Mouse (Mus musculus) kidney, postnatal 14 days (tissue): Measurements from ENCODE around the gene Zfp568.
"Not testable (repeated sequence)": the region's sequence is repeated elsewhere in the genome, so short reads cannot be mapped to it uniquely, and the experiment has no call there.

Experiments
- DNase-seq: peaks from one replicate; pipeline ENCODE4 v3.0.0; 2022; ENCODE audit warnings: mixed read lengths

The Zfp568 gene

DNA sequence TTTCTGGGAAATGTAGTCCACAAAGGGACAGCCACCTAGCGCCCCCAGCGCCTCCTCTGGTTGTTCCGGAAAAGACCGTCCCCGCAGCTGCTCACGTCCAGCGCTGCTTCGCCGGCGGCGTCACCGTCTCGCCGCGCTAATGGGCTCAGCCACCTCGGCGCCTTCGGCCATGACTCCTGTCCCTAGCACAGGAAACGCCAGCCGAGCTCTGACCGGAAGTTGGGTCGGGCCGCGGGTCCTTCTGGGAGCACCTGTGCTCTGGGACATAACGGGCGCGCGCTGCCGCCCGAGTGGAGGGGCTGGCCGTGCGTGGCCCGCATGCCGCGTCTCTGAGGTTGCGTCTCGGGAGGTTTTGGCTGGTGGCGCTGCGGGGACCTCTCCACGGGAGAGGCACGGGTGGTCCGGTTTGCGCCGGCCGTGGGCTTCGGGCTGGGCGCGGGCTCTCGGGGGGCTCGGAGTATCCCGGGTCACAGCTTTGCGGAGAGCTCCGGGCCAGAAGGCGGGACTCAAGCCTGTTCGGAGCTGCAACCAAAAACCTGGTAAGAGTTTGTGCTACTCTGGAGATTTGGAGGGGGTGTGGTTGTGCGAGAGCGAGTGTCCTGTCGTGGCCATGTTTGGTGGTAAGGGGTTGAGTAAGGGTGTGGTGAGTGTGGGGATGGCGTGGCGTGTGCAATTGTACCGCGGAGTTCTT lies at the start of gene Zfp568:
Zfp568 (plus strand) TSS at position 266 of the 691 bp plus-strand sequence.
- peak; percentile 96 for DNase-seq

DNA sequence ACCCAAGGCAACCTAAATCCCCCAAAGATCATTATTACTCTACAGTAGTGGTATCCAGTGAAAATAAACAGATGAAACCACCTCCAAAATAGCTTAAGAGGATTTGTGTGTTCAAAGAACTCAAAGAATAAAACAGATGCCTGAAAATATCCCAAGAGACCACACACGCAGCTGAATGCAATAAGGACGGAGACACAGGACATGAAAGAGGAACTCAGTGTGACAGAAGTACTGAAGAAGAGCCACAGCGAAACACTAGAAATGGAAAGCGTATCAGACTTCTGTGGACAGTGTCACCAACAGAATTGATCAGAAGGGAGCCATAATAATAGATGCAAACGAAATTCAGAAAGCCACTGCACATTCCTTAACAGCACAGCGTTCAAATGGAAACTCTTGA lies 44.9 kb upstream of the Zfp568 start:
- no peak for DNase-seq

DNA sequence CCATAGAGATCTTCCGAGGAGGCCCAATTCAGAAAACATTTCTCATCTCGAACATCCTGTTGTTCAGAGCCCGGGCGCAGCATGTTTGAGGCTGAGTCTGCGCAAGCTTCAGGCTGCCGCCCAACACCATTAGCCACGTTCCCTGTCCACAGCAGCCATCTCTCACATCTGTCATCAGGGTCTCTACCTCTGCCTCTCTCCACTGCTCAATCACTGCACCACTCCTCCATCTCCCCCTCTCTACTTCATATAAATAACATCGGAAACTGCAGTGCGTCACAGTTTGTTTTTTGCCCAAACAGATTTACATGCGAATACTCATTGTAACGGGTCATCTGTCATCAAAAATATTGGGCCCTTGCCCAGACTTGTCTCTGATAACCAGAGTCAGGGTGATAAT lies 42.7 kb upstream of the Zfp568 start:
- no peak for DNase-seq

DNA sequence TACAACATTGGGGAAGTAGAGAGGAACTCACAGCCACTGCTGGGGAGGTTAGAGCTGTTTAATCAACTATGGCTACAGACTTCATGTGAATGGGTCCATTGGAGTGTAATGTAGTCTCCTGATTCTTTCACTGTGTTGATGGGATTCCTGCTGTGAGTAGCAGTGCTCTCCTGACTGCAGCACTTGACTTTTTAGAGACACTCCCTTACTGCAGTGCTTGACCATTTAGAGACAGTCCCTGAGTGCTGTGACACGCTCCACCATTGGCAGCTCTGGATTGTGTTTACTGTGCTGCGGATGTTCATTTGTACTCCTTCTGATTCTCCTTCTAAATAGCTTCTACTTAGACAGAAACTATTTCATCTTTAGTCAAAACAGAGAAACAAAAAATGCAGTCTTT lies 41.0 kb upstream of the Zfp568 start:
- no peak for DNase-seq

DNA sequence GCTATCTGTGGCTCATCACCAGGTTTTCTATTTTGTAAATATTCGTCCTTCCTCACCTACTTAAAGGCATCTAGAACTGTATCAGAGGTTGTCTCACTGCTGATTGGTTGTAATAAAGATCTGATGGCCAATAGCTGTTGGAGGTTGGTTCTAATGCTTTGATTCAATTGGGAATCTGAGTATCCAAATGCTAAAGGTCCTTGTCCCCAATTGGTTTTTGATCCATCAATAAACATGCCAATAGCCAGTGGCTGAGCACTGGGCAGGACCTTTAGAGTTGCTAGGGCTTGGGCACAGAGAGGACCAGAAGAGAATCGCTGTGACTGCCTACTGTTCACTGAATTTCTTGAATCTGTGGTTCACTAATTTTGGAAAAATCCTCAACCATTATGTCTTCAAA lies 40.0 kb upstream of the Zfp568 start:
- DNase-seq, result no peak

DNA sequence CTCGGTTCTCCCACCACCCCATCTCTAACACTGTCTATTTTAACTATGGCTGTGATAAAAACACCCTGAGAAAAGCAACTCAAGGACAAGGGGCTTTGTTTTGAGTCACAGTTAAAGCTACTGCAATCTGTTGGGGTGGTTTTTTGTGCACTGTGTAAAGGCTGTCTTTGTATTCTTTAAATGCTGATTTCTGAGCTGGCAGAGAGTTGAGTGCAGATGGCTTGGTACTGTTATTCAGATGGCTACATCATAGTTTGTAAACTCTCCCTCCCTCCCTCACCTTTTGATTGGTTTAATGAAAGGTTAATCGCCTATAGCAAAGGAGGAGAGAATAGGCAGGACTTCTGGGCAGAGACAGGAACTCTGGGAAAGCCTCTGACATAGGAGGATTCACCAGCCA lies 39.6 kb upstream of the Zfp568 start:
- no peak for DNase-seq

DNA sequence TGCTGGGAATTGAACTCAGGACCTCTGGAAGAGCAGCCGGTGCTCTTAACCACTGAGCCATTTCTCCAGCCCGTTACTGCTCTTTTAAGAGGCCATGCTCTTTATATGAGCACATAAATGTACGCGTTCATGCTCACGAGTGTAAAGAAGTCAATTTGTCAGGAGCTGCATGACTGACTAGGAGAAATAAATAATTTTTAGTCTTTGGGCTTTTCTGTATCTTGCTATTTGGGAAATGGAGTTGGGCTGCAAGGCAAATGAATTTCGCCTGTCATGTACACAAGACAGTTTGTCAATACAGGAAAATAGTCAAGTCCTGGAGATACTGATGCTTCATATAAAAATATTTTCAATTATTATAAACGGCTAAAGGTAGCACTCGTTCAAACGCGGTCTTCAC lies 30.7 kb upstream of the Zfp568 start:
- no peak for DNase-seq

DNA sequence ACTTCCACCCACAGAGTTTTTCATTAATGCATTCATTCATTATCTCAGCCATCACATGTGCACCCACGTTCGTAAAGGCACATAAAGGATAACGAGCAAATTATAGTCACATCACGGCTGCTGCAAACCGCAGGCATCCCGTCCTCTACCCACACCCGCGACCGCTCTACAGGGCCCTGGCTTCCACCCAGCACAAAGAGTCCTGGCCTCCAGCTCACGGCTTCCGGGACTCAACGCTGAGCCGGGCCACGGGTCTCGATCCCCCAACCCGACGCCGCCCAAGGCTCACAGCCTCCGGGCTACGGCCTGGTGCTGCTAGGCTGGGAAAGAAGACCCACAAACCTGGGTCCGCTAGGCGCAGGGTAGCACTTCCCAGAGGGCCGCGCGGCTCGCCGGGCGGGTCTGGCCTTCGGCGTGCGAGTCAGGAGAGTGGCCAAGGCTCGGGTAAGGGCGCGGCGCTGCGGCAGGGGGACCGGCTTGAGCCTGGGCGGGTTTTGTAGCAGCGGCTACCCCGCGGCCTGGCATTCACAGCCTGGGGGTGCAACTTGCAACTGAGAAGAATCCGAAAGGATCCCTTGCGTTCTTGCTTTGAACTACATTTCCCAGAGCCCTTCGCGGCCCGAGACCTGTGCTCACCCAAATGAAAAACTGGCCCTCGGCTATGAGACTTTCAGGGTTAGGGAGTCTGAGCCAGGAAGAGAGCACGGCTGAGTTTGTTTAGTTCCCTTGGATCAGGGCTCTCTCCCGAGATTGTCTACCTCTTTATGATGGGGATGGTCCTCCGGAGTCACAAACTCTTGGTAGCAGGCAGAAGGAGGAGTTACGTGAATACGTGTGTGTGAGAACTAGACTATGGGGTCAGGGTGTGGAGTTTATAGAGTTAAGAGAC lies 30.0 kb upstream of the Zfp568 start, which contains the start of gene Zfp74:
Zfp74 (minus strand) TSS at position 577 of the 889 bp plus-strand sequence.
- peak; percentile 88 for DNase-seq

DNA sequence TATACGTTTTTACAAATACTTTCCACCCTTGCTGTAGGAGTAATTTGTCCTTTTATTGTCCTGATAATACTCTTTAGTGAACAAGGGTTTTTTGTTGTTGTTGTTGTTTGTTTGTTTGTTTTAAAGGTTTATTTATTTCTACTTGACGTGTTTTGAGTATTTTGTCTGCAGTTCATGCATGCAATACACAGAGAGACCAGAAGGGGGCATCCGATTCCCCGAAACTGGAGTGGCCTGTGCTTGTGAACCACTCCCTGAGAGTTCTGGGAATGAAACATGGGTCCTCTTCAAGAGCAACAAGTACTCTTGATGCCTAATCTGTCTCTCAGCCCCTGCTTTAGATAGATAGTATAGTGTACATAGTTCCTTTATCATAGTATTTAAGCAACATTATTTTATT lies 29.0 kb upstream of the Zfp568 start:
- peak; percentile 58 for DNase-seq

DNA sequence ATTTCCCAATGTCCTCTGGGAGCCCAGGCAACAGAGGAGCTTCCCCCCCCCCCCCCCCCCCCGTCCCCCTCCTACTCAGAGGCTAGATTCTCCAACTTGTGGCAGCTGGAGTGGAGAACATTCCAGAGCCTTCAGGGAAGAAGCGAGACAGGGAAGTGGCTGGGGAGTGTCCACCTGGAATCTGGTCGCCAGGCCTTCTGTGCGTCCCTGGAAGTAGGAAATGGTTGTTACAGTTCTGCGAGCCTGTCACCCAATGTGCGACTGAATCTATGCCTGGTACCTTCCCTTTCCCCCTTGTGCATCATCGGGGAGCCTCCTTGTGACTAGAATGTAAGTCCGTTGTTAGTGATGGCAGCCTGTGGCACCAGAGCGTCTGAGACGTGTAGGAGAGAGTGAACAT lies 27.5 kb upstream of the Zfp568 start:
- peak; percentile 13 for DNase-seq

DNA sequence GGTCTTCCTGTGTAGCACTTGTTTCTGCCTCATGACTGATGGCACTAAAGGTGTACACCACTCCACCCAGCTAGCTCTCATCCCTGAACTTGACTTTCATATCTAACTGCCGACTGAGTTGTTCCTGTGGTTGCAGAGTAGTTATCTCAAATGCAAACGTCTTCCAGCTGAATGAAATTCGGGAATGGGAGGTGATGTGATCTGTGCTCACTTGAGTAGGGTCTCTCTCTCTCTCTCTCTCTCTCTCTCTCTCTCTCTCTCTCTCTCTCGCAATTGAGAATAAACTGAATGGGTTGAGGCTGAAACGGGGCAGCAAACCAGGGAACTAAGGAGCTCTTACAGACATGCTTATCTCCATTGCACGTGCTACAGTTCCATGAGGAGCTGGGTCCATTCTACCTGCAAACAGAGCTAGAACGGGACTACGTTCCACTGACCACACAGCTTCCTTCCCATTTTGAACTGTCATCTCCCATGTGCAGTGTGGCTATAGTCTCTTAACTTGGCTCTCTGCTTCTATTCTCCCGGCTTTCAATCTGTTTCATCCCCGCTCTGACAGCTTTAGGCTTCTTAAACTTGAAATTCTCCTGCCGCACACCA lies 25.5 kb upstream of the Zfp568 start:
- DNase-seq, result no peak

DNA sequence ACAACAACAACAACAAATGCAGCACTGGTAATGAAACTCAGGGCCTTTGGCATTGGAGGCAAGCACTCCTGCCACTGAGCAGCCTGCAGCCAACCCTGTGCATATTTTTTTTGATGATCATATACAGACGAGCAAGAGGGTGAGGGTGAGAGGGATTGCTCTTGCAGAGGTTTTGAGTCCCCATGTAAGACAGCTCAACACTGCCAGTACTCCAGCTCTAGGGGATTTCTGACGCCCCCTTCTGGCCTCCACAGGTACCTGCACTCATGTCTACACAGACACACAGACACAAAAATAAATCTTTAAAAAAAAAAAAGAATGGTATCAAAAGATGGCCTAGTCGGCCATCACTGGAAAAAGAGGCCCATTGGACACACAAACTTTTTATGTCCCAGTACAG lies 24.8 kb upstream of the Zfp568 start:
- DNase-seq, result no peak

DNA sequence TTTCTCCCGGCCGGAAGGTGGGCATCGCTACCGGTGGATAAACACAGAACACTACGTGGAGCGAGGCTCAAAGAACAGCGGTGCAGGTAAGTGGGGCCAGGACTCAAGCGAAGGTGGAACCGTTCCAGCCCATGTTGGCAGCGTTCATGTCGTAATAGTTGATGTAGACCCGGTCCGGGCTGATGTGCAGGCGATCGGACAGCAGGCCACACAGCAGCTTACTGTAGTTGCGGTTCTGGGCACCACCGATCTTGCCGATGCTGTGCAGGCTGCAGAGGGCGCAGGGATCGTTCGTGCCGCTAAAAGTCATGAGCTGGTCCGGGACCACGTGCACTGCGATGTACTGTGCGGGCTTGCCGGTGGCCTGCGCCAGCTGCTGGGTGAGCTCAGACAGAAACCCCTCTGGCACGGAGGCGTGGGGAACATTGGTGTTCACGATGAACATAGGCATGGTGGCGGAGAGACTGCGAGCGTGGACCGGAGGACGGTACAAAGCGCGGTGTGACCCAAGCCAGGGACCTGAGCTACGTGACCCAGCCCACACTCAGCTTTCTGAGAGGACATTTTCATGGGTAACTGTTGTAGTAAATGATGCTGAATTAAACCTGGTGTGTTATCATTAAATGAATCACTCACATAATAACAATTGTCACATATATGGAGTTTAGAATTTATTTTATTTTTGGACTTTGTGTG lies 18.5 kb upstream of the Zfp568 start:
- DNase-seq, result not testable (repeated sequence)

DNA sequence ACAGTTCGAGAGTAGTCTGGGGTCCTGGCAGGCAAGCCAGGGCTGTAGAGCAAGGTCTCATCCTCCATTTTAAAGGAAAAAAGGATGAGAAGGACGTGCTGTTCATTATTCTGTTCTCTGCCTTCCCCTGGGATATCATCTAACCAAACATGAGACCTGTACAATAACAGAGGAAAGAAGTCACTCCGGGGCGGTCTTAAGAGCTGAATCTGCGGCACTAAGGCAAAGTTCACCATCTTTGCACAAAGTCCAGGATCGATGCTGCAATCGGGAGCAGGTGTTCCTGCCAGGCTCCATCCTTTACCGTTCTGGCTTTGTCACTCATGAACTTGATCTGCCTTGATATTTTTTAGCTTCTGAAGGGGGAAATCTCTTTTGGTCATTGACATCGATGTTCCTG lies 13.1 kb upstream of the Zfp568 start:
- no peak for DNase-seq

DNA sequence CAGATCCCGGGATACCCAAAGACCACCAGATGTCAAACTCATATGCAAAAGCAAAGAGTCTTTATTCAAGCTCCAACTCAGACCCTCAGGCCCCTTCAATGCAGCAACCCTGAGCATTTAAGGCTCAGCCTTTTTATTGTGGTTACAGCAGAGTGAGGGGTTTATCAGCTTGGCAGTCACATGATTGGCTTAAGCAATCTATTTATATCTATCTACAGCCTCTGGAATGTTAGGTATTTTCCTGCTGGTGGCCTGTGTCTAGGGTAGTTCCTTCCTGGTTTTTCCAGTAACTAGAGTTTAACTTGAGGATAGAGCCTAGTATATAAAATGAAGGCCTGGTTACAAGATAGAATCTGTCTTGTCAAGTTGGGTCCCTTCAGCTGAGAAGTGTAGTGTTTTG lies 3.0 kb upstream of the Zfp568 start:
- DNase-seq, result no peak

DNA sequence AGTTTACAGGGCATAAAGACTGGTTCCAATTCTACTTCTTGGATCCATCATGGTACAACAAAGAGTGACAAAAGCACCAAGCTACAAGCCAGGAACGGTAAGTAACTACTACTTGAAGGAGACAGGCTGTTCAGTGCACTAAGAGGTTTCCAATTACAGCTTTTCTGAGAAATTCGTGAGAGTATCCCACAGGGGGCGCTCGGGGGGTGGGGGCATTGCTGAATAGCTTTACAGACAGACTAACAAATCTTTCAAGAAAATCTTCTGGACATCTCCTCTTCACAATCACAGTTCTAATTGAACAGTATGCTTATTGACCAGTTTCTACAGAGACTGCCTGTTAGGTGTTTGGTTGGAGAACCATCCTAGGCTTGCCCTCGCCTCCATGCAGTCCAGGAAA lies 2.3 kb upstream of the Zfp568 start:
- no peak for DNase-seq

DNA sequence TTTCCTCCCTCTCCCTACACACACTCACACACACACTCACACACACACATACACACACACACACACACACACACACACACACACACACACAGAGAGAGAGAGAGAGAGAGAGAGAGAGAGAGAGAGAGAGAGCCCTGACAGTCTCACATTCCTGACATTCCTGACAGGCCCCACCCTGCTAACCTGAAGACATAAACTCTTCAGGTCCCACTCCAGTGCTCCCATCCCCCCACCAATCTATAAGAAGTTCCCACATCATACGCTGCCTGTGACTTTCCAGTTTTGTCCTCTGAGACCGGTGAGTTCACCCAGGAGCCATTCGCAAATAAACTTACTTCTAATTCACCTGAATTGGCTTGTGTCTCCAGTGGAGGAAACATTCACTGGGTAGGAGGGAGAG lies 1.9 kb upstream of the Zfp568 start:
- no peak for DNase-seq

DNA sequence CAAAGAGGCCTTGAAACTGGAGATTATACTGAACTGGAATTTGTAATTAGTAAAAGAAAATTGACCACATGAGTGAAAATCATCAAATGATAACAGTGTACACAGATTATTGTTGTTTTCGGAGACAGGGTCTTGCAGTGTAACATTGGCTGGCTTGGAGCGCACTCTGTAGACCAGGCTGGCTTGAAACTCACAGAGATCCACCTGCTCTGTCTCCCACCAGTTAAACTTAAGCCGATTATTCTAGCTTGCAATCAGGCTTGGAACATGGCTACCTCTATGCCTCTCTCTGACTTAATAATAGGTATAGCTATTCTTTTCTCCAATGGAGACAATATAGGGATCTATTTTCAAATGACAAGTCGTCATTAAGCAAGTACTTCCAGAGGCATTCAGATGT lies 1.4 kb upstream of the Zfp568 start:
- DNase-seq, result no peak

DNA sequence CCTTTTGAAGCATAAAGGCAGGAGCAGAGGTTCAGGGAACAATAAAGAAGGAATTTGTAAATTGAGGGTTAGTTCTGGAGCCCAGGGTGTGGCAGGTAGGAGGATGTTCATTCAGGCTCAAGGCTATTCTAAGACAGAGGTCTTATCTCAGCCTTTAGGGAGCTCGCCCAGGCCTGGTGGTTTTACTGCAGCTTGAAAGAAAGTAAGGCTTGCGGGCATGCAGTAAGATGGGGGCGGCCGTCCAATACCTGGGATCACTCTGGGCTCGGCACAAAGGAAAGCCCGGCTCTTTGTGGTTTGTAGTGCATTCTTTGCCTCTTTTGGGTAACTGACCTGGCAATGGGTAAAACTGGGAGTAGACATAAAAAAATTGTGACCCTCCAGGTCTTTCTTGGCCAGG lies 824 bp upstream of the Zfp568 start:
- DNase-seq, result peak; percentile 20

DNA sequence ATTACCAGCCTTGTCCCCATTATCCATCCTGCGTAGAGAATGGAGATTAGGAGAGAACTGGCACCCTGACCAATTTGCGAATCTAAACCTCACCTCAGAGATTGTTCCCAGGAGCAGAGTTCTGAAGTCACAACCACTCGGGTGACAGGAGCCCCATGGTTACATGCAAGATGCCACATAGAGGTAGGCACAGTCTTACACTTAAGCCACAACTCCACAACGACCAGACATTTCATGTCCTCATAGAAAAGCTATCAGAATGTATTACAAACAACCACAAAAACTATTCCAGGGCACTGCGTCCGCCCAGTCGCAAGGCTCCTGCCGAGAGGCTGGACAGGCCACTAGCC lies 440 bp upstream of the Zfp568 start:
- no peak for DNase-seq

DNA sequence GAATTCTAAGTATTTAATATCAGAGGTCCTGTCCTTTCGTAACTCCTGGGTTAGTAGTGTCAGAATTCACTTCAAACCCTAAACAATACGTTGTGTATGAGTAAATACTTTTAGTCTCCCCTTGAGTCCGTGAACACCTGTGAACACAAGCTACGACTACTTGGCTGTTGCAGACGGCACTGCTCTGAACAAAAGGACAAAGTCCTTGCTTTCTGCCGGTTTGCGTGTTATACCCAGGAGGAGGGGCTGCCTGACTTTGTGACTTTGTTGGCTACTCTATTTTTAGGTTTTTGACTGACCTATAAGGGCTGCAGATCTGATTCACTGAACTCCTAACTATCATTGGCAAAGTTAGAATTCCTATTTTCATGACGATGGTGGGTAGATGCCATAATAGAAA lies 2.3 kb downstream of the Zfp568 start:
- DNase-seq, result peak; percentile 28

DNA sequence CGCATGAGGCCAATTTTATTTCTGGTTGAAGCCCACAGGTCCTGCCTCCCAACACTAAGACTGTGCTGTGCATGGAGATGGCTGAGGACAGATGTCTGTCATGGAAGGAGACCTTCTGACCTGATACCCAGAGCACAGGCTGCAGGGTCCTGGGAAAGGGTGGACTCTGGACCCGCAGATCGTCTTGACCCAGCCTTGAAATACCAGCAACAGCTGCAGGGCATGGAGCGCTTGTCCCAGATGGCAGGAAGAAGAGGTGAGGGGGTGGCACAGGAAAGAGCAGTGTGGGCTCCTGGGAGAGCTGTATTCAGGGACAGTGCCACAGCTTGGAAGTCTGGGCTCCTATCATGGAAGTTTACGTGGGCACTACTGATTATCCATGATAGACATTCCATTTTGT lies 3.8 kb downstream of the Zfp568 start:
- DNase-seq, result no peak

DNA sequence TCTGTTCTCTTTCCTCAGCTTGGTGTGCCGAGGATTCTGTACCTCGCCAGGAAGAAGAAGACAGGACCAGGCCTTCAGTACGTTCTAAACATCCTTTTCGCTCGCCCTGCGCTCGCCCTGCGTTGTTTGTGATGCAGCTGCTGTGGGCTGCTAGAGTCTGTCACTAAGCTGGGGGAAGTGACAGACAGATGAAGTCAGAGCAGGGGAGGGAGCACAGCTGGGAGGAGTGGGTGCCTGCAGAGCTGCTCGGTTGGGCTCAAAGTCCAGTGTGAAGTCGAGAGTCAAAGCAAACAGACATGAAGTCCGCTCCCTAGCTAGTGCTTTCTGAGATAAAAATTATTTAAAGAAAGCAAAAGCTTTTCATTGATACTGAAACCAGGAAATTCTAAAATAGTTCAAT lies 5.3 kb downstream of the Zfp568 start:
- DNase-seq, result peak; percentile 56
